Mouse (Mus musculus) C3H10T1/2 (cell line): ENCODE data around the gene Ppfia2. TPM values are rescaled to one million over a fixed set of nuclear protein-coding genes. Genes with fewer than 3 reads are reported as not detected.

Source experiments
- polyA plus RNA-seq, 2 experiments: library from polyadenylated mRNA; unstranded; fragments of >200 nt; fragmentation: generic; extraction: Trizol; gene quantifications; one replicate each; pipeline ENCODE4 v1.2.1; 2012; ENCODE audit warnings: missing spikeins in 2 of 2

The Ppfia2 gene
- under 1 TPM in 1 of 2 experiments, not detected in 1; 0.02 TPM for polyA plus RNA-seq

DNA sequence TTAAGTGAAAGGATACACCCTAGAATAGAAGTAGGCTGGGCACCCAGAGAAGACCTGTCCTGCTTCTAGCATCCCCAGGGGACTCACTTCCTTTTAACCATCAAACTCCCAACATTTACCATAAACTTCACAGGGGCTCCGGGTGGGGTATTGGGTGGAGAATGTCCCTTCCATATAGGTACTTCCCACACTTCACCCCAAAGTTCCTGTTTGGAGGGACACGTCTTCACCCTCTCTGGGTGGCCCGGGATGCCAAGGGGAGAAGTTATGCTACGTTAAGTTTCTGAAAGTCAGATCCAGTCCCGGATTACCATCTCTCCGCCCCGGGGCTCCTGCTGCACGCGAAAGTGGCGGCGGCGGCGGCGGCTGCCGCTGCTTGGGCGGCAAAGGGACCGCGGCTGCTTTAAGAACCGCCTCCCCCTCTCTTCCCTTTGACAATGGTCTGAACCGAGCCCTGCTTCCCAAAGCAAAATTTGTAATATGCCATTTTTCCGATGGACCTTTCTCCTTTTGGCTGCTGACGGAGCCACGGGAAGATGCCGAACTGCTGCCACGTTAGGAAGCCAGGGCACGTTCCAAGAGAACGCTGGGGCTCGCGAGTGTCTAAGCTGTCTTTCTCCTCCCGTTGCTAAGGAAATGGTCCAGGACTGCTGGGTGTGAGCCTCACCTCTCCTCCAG, at the start of gene Ppfia2:
TSS of gene Ppfia2 (plus strand) at position 485 of the 678 bp plus-strand sequence.

